Comparison of ENCODE assay signal across 8 mouse cellular contexts in genomic region chr2:70126783-70127182, GRCm38 (mm10).
DNase-seq lines count a peak whose midpoint lies in the region; ATAC-seq and TF ChIP-seq lines count a peak whose summit lies in the region.

No protein-coding gene starts in this region.

- H3K4me2 ChIP-seq in hindbrain, embryonic 12.5 days (replicated peaks), result peak overlapping the region; percentile 45

- no peak overlapping the region for H3K4me3 ChIP-seq in MEL (ENCODE audit: control insufficient read depth in 1 of 2, insufficient read depth in 1 of 2, low read depth in 2 of 2, low read length in 2 of 2)
- H3K4me3 ChIP-seq in cerebellum, adult 2 months (replicated peaks; ENCODE audit: insufficient read depth, low read depth, low read length), result no peak overlapping the region
- H3K4me3 ChIP-seq in hindbrain, embryonic 12.5 days, result no peak overlapping the region

- no peaks in the 10 kb centered on the region for H3K9me3 ChIP-seq in MEL (replicated peaks; ENCODE audit: insufficient read depth, low read length)
- H3K9me3 ChIP-seq in hindbrain, embryonic 12.5 days (replicated peaks), result no peaks in the 10 kb centered on the region

- peak; percentile 60 for DNase-seq in MEL (ENCODE audit: low read depth, low spot score)
- peak; percentile 50 to 60 for DNase-seq in cerebellum, adult 2 months
- peak; percentile 73 to 96 for DNase-seq in frontal cortex, adult 2 months (ENCODE audit: extremely low spot score in 1 of 2, low spot score in 1 of 2)
- DNase-seq in layer of hippocampus, postnatal 10 days (ENCODE audit: low spot score in 2 of 2), result peak; percentile 97 to 98
- DNase-seq in lung, postnatal 36 days, result peak; percentile 86
- DNase-seq in retina, postnatal 7 days (ENCODE audit: low read depth, low spot score), result peak; percentile 76
- DNase-seq in urinary bladder, adult 18-20 months (ENCODE audit: low spot score in 2 of 2), result peak; percentile 51 to 56

- no peak for TF ChIP-seq POLR2A in MEL (IDR thresholded peaks at IDR 0.05; ENCODE audit: control insufficient read depth in 1 of 2, insufficient read depth in 1 of 2, low read depth in 1 of 2, low read length in 2 of 2, poor library complexity in 1 of 2)
- no peak for TF ChIP-seq POLR2A in cerebellum, adult 2 months (IDR thresholded peaks at IDR 0.05; ENCODE audit: borderline replicate concordance, insufficient read depth, low read length)

- no peak for TF ChIP-seq EP300 in MEL (IDR thresholded peaks at IDR 0.05; ENCODE audit: low read depth in 1 of 2, low read length in 2 of 2)

- no peaks in the 10 kb centered on the region for H3K36me3 ChIP-seq in MEL (ENCODE audit: control insufficient read depth in 1 of 2, insufficient read depth in 2 of 2, low read length in 2 of 2)
- H3K36me3 ChIP-seq in hindbrain, embryonic 12.5 days, result no peaks in the 10 kb centered on the region

- H3K27ac ChIP-seq in MEL (ENCODE audit: control insufficient read depth, low read depth, low read length), result no peak overlapping the region
- H3K27ac ChIP-seq in cerebellum, adult 2 months (ENCODE audit: insufficient read depth, low read length), result no peak overlapping the region
- H3K27ac ChIP-seq in hindbrain, embryonic 12.5 days, result peak overlapping the region; percentile 30; the same call in 1 of the 2 replicates

- peaks cover 5% of the 10 kb centered on the region in 2 experiments; a peak in 3 of 4 replicates for H3K27me3 ChIP-seq in MEL (ENCODE audit: control insufficient read depth in 1 of 2, insufficient read depth in 2 of 2, low read length in 2 of 2)
- no peaks in the 10 kb centered on the region; the same call in 1 of the 2 replicates for H3K27me3 ChIP-seq in cerebellum, adult 2 months (ENCODE audit: control insufficient read depth, insufficient read depth, low read length)
- H3K27me3 ChIP-seq in hindbrain, embryonic 12.5 days, result no peaks in the 10 kb centered on the region

- ATAC-seq in hindbrain, embryonic 12.5 days (ENCODE audit: low FRiP score), result peak; percentile 89

- H3K4me1 ChIP-seq in MEL (ENCODE audit: control insufficient read depth in 1 of 2, insufficient read depth in 2 of 2, low read length in 2 of 2), result no peaks in the 10 kb centered on the region
- no peaks in the 10 kb centered on the region for H3K4me1 ChIP-seq in cerebellum, adult 2 months (ENCODE audit: control insufficient read depth, insufficient read depth, low read length)
- H3K4me1 ChIP-seq in hindbrain, embryonic 12.5 days, result peaks cover 20% of the 10 kb centered on the region

- TF ChIP-seq RAD21 in MEL (IDR thresholded peaks at IDR 0.05; ENCODE audit: low read depth, low read length), result peak; percentile 70

- H3K9ac ChIP-seq in MEL (ENCODE audit: control insufficient read depth, low read depth, low read length, poor library complexity, severe bottlenecking), result no peak overlapping the region
- no peak overlapping the region for H3K9ac ChIP-seq in hindbrain, embryonic 12.5 days

- no peaks in the 10 kb centered on the region for H3K79me2 ChIP-seq in MEL (ENCODE audit: control insufficient read depth, insufficient read depth, low read length, poor library complexity)

- TF ChIP-seq CTCF in MEL (IDR thresholded peaks at IDR 0.05 in 2 of 3, conservative IDR thresholded peaks at IDR 0.05 in 1 of 3; ENCODE audit: control insufficient read depth in 1 of 3, insufficient read depth in 1 of 3, low read depth in 2 of 3, low read length in 3 of 3, poor library complexity in 1 of 3, severe bottlenecking in 1 of 3), result peak; percentile 76 to 83 (median 82)
- peak; percentile 86 for TF ChIP-seq CTCF in cerebellum, adult 2 months (IDR thresholded peaks at IDR 0.05; ENCODE audit: borderline replicate concordance, insufficient read depth, low read depth, low read length)

- under 1% methylated on average over 13 of the region's 13 CpGs for WGBS in cerebellum, adult 2 months
- 1% methylated on average over 13 of the region's 13 CpGs for WGBS in hindbrain, embryonic 12.5 days

TF ChIP-seq in MEL, 35 proteins besides CTCF, POLR2A, EP300 and RAD21:
- TF ChIP-seq NRF1 (IDR thresholded peaks at IDR 0.05; ENCODE audit: insufficient read depth, low read depth, low read length, poor library complexity, severe bottlenecking), result no peak
- peak; percentile 52 for TF ChIP-seq SMC3 (IDR thresholded peaks at IDR 0.05; ENCODE audit: low read depth, low read length)
TF ChIP-seq in MEL: peak in this region for 1.
